Mouse (Mus musculus) small intestine, adult 2 months (tissue): ENCODE measurements around the gene Poldip2.

ENCODE experiments used
- CTCF ChIP-seq: fragments of 200-500 bp; IDR thresholded peaks from 2 replicates; pipeline ENCODE4 v1.5.1; 2012; ENCODE audit warnings: low read depth, mild to moderate bottlenecking, control low read depth, inconsistent platforms, low read length, moderate library complexity, mixed read lengths; ENCODE audit not compliant: insufficient replicate concordance, insufficient read length; ENCODE audit errors: extremely low read depth
- POLR2A ChIP-seq: fragments of 200-500 bp; IDR thresholded peaks from 2 replicates; pipeline ENCODE4 v1.6.1; 2012; ENCODE audit warnings: low read depth, mild to moderate bottlenecking, control low read depth, inconsistent platforms, low read length, moderate library complexity

- TF ChIP-seq CTCF (no peak), POLR2A (no peak)
These were observed 16.1 kb upstream of the Poldip2 start for GRCm38 (mm10) chr11:78495904-78496303.
